Comparison of ENCODE assay signal across 15 mouse cellular contexts in genomic region chr11:45635896-45636295, GRCm38 (mm10).
"Had no signal": no experiment of that assay in that cellular context is flagged by ENCODE, and none has a peak within 500 bp of the region (broad histone marks: within the 10 kb centered on the region; RNA-seq: fewer than 3 reads in every experiment).

No protein-coding gene starts in this region.

- H3K9me3 ChIP-seq: neural tube, embryonic 15.5 days; stomach, embryonic 15.5 days had no signal

- H3K4me2 ChIP-seq: neural tube, embryonic 15.5 days; stomach, embryonic 15.5 days had no signal

- DNase-seq: retina, postnatal 1 day; right cerebral cortex, adult 18-20 months; right cerebral cortex, postnatal 14 days; right cerebral cortex, postnatal 25 days; right cerebral cortex, postnatal 4 days; spleen, adult 18-20 months; thymus, adult 18-20 months; thymus, adult 2 months; thymus, postnatal 14 days; thymus, postnatal 25 days; thymus, postnatal 36 days; thymus, postnatal 4 days had no signal

- H3K27me3 ChIP-seq: neural tube, embryonic 15.5 days; stomach, embryonic 15.5 days had no signal

- H3K9ac ChIP-seq: neural tube, embryonic 15.5 days; stomach, embryonic 15.5 days had no signal

- H3K4me1 ChIP-seq: neural tube, embryonic 15.5 days; stomach, embryonic 15.5 days had no signal

- H3K36me3 ChIP-seq: neural tube, embryonic 15.5 days; stomach, embryonic 15.5 days had no signal

- H3K4me3 ChIP-seq: neural tube, embryonic 15.5 days; stomach, embryonic 15.5 days had no signal

- H3K27ac ChIP-seq: neural tube, embryonic 15.5 days; stomach, embryonic 15.5 days; stomach, postnatal 0 days had no signal
